Mouse (Mus musculus): ENCODE measurements around the gene Clns1a. TPM values are rescaled to one million over a fixed set of nuclear protein-coding genes. Genes with fewer than 3 reads are reported as not detected.

Clns1a gene
- polyA plus RNA-seq, 1 experiment from 2014 or later: 61.2 TPM

DNA sequence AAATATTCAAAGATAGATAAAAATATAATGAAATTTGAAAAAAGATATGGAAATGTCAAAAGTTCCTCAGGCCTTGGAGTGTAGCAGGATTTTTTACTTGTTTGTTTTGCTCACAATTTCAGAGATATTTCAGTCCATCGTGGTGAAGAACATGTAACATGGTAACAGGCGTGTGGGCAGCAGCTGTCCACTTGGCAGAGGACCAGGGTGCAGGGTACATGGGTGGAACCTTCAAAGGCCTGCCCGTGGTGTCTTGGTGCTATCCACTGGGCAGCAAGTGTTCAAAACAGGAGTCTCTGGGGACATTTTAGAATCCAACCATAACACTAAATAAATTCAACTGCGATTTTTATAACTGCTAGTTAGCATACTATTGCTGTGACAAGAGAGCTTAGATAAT lies 10.7 kb downstream of the Clns1a start:
- Histone ChIP-seq H3K9ac (no peak overlapping the region), H3K9me3 (replicated peaks) (no peaks in the 10 kb centered on the region), H3K4me3 (replicated peaks) (no peak overlapping the region), H3K36me3 (replicated peaks) (peaks cover 13% of the 10 kb centered on the region), H3K27me3 (no peaks in the 10 kb centered on the region), H3K4me1 (replicated peaks) (no peaks in the 10 kb centered on the region), H3K27ac (replicated peaks) (no peak overlapping the region), H3K4me2 (no peak overlapping the region)
- 70% methylated on average over 4 of the region's 4 CpGs for WGBS (ENCODE audit: insufficient replicate concordance)
- no peak for ATAC-seq (ENCODE audit: insufficient read depth)

DNA sequence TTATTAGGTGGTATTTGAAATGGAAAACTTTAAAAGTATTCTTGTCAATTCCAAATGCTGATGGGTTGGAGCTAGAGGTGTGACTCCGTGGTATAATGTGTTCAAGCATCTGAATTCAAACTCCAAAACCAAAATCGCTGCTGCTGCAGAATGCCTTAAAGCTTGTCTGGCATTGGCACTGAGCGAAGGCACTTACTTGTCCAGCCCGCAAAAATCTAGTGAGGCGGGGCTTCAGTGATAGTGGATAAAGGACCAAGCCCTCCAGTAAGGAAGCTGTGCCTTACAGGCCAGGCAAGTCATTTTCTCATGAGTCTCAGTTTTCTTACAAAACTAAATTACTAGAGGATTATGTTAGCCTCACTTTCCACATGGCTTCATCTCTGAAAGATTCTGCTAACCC lies 11.4 kb downstream of the Clns1a start:
- Histone ChIP-seq H3K36me3 (replicated peaks) (peaks cover 19% of the 10 kb centered on the region), H3K9me3 (replicated peaks) (no peaks in the 10 kb centered on the region), H3K27me3 (no peaks in the 10 kb centered on the region), H3K9ac (no peak overlapping the region), H3K4me1 (replicated peaks) (no peaks in the 10 kb centered on the region), H3K4me2 (no peak overlapping the region), H3K27ac (replicated peaks) (no peak overlapping the region), H3K4me3 (replicated peaks) (no peak overlapping the region)
- ATAC-seq (ENCODE audit: insufficient read depth): no peak
- WGBS (ENCODE audit: insufficient replicate concordance): 62% methylated on average over 5 of the region's 5 CpGs

DNA sequence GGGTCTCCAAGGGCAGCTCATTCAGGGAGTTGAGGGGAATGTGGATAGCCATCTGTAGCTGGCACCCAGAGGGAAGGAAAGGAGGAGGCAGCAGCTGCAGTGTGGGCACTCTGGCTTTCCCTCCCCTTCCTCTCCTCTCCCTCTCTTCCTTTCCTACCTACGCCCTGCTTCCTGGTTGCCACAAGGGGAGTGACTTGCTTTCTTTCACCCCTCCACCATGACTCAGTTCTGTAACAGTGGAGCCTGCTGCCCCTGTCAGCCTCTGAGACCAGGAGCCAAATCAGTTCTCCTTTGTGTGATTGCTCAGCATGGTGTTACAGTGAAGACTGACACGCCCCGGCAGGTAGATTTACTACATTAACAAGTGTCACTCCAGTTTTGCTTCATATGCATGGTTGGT lies 12.8 kb downstream of the Clns1a start:
- Histone ChIP-seq H3K9ac (no peak overlapping the region), H3K9me3 (replicated peaks) (no peaks in the 10 kb centered on the region), H3K27ac (replicated peaks) (no peak overlapping the region), H3K4me2 (no peak overlapping the region), H3K36me3 (replicated peaks) (peaks cover 28% of the 10 kb centered on the region), H3K27me3 (no peaks in the 10 kb centered on the region), H3K4me3 (replicated peaks) (no peak overlapping the region), H3K4me1 (replicated peaks) (no peaks in the 10 kb centered on the region)
- 74% methylated on average over 3 of the region's 3 CpGs for WGBS (ENCODE audit: insufficient replicate concordance)
- no peak for ATAC-seq (ENCODE audit: insufficient read depth)

DNA sequence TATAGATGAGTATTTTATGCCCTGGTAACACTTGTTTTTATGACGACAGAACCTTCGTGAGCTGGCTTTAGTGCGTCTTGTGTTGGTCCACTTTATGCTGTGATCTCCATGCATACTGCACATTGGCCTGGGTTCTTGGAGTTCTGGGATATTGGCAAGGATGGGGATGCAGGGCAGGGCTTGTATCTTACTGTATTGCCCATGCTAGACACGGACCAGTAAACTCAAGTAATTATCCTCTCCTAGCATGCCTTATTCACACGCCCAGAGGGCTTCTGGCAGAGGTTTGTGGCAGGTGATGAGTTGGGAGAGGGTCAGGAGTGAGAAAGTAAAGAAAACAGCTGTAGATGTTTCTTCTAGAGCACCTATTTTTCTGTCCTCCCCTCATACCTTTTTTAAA lies 18.2 kb downstream of the Clns1a start:
- H3K9me3 ChIP-seq (replicated peaks): no peaks in the 10 kb centered on the region
- H3K27me3 ChIP-seq: no peaks in the 10 kb centered on the region
- H3K36me3 ChIP-seq (replicated peaks): peaks cover 74% of the 10 kb centered on the region
- 85% methylated on average over 5 of the region's 5 CpGs for WGBS (ENCODE audit: insufficient replicate concordance)
- H3K4me1 ChIP-seq (replicated peaks): no peaks in the 10 kb centered on the region
- no peak for ATAC-seq (ENCODE audit: insufficient read depth)
- no peak overlapping the region for H3K4me3 ChIP-seq (replicated peaks)
- no peak overlapping the region for H3K9ac ChIP-seq
- no peak overlapping the region for H3K27ac ChIP-seq (replicated peaks)
- H3K4me2 ChIP-seq: no peak overlapping the region

DNA sequence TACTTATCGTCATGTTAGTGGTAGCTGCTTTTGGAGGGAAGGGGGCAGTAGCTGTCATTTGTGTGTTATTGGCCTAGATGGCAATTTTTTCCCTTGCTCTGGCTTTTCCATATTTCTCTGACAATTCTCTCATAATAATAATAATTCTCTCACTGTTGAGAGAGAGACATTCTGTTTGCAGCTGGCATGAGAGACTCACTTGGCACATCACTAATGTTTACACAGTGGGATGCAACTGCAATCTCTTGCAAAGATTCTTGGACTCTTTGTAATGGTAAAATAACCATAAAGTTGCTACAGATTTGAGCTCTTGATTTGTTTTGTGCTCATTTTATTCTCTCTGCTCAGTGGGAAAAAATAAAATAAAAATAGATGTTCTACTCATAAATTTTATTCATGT lies 20.9 kb downstream of the Clns1a start:
- H3K36me3 ChIP-seq (replicated peaks): peaks cover 72% of the 10 kb centered on the region
- H3K4me2 ChIP-seq: no peak overlapping the region
- H3K4me1 ChIP-seq (replicated peaks): no peaks in the 10 kb centered on the region
- H3K27me3 ChIP-seq: no peaks in the 10 kb centered on the region
- H3K27ac ChIP-seq (replicated peaks): no peak overlapping the region
- H3K9me3 ChIP-seq (replicated peaks): no peaks in the 10 kb centered on the region
- H3K4me3 ChIP-seq (replicated peaks): no peak overlapping the region
- H3K9ac ChIP-seq: no peak overlapping the region
- no peak for ATAC-seq (ENCODE audit: insufficient read depth)
- 82% methylated on average over 1 of the region's 1 CpGs for WGBS (ENCODE audit: insufficient replicate concordance)

DNA sequence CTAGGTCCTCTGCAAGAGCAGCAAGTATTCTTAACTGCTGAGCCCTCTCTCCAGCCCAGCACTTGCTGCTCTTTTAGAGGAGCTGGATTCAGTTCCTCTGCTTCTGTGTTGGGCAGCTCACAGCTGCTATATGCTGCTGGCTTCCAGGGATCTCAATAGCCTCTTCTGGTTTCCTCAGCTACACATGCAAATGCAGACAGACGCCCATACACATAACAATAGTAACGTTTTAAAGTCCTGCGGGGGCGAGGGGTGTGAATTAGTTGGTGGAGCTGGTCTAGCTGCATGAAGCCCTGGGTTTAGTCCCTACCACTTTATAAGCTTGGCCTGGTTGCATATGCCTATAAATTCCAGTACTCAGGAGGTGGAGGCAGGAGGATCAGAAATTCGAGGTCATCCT lies 22.6 kb downstream of the Clns1a start:
- Histone ChIP-seq H3K4me2 (no peak overlapping the region), H3K27ac (replicated peaks) (no peak overlapping the region), H3K27me3 (no peaks in the 10 kb centered on the region), H3K9me3 (replicated peaks) (no peaks in the 10 kb centered on the region), H3K9ac (no peak overlapping the region), H3K4me1 (replicated peaks) (peaks cover 9% of the 10 kb centered on the region), H3K4me3 (replicated peaks) (no peak overlapping the region), H3K36me3 (replicated peaks) (peaks cover 59% of the 10 kb centered on the region)
- 71% methylated on average over 5 of the region's 5 CpGs for WGBS (ENCODE audit: insufficient replicate concordance)
- no peak for ATAC-seq (ENCODE audit: insufficient read depth)

DNA sequence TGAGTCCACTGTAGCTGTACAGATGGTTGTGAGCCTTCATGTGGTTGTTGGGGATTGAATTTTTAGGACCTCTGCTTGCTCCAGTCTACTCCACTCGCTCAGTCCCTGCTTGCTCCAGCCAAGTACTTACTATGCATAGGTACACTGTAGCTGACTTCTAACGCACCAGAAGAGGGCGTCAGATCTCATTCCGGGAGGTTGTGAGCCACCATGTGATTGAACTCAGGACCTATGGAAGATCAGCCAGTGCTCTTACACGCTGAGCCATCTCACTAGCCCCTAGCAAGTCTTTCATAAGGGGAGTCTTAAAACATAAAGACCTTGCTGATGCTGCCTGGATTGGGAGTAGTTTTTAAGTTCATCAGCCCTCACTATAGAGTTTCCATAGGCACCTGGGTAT lies 23.7 kb downstream of the Clns1a start:
- Histone ChIP-seq H3K9me3 (replicated peaks) (no peaks in the 10 kb centered on the region), H3K4me2 (no peak overlapping the region), H3K36me3 (replicated peaks) (peaks cover 48% of the 10 kb centered on the region), H3K9ac (no peak overlapping the region), H3K4me1 (replicated peaks) (peaks cover 11% of the 10 kb centered on the region), H3K27ac (replicated peaks) (no peak overlapping the region), H3K4me3 (replicated peaks) (no peak overlapping the region), H3K27me3 (no peaks in the 10 kb centered on the region)
- ATAC-seq (ENCODE audit: insufficient read depth): no peak
- 78% methylated on average over 5 of the region's 5 CpGs for WGBS (ENCODE audit: insufficient replicate concordance)

DNA sequence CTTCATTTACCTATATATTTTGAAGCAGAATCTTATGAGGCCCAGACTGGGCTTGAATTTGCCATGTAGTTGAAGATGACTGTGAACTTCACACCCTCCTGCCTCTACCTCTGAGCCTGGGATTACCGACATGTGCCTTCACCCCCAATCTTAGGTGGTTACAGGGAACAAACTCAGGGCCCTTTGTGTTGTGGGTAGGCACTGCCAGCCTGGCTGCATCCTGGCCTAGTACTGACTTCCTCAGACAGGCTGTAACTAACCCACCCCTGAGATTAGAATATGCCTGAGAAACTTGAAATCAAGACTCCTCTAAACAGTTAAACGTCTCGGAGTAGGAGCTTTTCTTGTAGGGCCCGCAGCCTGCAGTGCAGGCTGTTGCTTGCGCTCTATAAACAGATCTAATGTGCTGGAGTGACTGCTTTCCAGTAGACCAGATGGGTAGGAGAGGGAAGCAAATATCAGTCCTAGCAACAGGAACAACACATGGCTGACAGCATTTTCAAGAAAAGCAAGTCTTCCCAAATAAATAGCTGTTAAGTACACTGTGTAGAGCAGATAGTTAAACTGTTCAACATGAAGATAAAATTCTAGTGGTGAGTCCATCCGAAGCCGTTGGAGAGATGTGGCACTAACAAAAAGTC lies 26.0 kb downstream of the Clns1a start:
- no peak for ATAC-seq (ENCODE audit: insufficient read depth)
- H3K4me1 ChIP-seq (replicated peaks): peaks cover 11% of the 10 kb centered on the region
- no peak overlapping the region for H3K9ac ChIP-seq
- H3K36me3 ChIP-seq (replicated peaks): peaks cover 39% of the 10 kb centered on the region
- no peak overlapping the region for H3K27ac ChIP-seq (replicated peaks)
- H3K27me3 ChIP-seq: no peaks in the 10 kb centered on the region
- no peak overlapping the region for H3K4me3 ChIP-seq (replicated peaks)
- H3K4me2 ChIP-seq: no peak overlapping the region
- no peaks in the 10 kb centered on the region for H3K9me3 ChIP-seq (replicated peaks)
- WGBS (ENCODE audit: insufficient replicate concordance): 68% methylated on average over 7 of the region's 7 CpGs

DNA sequence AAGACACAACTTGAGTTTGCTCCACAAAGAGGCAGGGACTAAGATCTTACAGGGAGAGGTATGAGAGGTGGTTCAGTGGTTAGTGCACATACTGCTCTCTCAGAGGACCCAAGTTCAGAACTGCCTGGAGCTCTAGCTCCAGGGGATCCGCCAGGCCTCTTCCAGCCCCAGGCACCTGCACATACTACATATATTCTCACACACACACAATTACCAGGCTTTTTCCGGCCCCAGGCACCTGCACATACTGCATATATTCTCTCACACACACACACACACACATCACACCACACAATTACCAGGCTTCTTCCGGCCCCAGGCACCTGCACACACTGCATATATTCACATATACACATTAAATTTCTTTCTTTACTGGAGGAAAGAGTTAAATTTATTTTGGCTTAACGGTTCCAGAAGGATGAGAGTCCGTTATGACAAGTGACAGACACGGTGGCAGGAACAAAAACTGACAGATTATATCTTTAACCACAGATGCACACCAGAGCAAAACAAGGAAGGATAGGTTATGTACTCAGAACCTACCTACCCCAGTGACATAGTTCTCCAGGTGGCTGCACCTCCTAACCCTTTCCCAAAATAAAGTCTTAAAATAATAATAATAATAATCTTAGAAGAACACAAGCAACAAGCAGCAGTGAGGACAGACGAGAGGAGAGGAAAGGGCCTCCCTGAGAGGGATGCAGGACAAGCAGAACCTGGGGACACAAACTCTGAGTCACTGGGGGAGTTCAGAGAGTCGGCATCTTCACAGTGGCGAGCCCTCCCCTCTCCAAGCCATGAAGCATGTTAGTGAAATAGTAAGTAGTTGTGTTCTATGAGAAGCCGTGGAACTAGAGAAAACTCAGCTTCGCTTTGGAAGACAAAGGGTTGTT lies 27.5 kb downstream of the Clns1a start:
- Histone ChIP-seq H3K9ac (no peak overlapping the region), H3K27ac (replicated peaks) (no peak overlapping the region), H3K9me3 (replicated peaks) (no peaks in the 10 kb centered on the region), H3K4me3 (replicated peaks) (no peak overlapping the region), H3K27me3 (no peaks in the 10 kb centered on the region), H3K4me1 (replicated peaks) (peaks cover 11% of the 10 kb centered on the region), H3K36me3 (replicated peaks) (peaks cover 31% of the 10 kb centered on the region), H3K4me2 (no peak overlapping the region)
- WGBS (ENCODE audit: insufficient replicate concordance): 44% methylated on average over 11 of the region's 11 CpGs
- no peak for ATAC-seq (ENCODE audit: insufficient read depth)

DNA sequence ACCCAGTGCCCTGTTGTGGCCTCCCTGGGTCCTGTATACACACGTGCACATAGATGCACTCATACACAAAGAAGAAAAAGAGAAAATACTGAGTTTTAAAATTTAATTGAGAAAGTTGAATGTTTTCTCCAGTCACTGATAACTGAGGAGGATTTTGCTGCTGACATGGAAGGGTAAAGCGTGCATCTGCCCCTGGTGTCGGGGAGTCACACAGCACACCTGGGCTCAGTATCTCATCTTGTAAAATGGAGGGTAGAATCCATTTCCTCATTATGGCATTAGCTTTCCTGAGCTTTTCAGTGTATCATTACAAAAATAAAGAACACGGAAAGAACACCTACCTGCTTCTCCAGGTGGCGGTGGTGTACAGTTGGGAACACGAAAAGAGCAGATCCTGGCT lies 29.0 kb downstream of the Clns1a start:
- Histone ChIP-seq H3K36me3 (replicated peaks) (peaks cover 17% of the 10 kb centered on the region), H3K4me2 (no peak overlapping the region), H3K9ac (no peak overlapping the region), H3K4me1 (replicated peaks) (peaks cover 19% of the 10 kb centered on the region), H3K27me3 (no peaks in the 10 kb centered on the region), H3K27ac (replicated peaks) (no peak overlapping the region), H3K9me3 (replicated peaks) (no peaks in the 10 kb centered on the region), H3K4me3 (replicated peaks) (no peak overlapping the region)
- 88% methylated on average over 6 of the region's 6 CpGs for WGBS (ENCODE audit: insufficient replicate concordance)
- no peak for ATAC-seq (ENCODE audit: insufficient read depth)

DNA sequence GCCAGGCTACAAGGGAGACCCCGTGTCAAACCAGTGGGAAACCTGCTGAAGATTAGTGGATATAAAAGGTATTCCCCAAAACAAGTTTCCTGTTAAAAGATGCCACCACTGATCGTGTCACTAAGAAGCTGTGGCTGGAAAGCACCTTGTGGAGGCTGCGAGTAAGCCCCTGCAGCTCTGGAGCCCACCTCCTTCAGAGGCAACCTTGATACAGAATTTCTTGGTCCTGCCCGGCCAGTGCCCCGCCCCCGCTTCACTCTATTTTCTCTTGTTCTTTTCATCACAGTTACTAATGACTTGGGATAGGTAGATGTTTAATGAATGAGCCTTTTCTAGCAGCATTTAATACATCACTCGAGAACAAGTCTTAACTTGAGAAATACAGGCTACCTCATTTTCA lies 29.6 kb downstream of the Clns1a start:
- H3K27ac ChIP-seq (replicated peaks): no peak overlapping the region
- peaks cover 25% of the 10 kb centered on the region for H3K4me1 ChIP-seq (replicated peaks)
- no peaks in the 10 kb centered on the region for H3K27me3 ChIP-seq
- H3K36me3 ChIP-seq (replicated peaks): peaks cover 15% of the 10 kb centered on the region
- H3K9me3 ChIP-seq (replicated peaks): no peaks in the 10 kb centered on the region
- 75% methylated on average over 7 of the region's 7 CpGs for WGBS (ENCODE audit: insufficient replicate concordance)
- H3K4me2 ChIP-seq: no peak overlapping the region
- ATAC-seq (ENCODE audit: insufficient read depth): no peak
- H3K4me3 ChIP-seq (replicated peaks): no peak overlapping the region
- no peak overlapping the region for H3K9ac ChIP-seq

Measured in liver, embryonic 15.5 days (tissue).